Mouse (Mus musculus) thymus, adult 2 months (tissue): ENCODE measurements at regions not wholly inside any gene's neighbourhood (a gene's known extent, or its start where the extent isn't known, plus 50 kb on each side); places are given as distances from the start of the nearest gene placed in this dataset.

Experiments
- CTCF ChIP-seq: fragments of 200-500 bp; IDR thresholded peaks from 2 replicates; pipeline ENCODE4 v1.5.1; 2012; ENCODE audit warnings: mild to moderate bottlenecking, control low read depth, low read length, moderate library complexity, borderline replicate concordance; ENCODE audit not compliant: control insufficient read depth, poor library complexity, insufficient read depth; ENCODE audit errors: extremely low read depth
- POLR2A ChIP-seq: fragments of 200-500 bp; IDR thresholded peaks from 2 replicates; pipeline ENCODE4 v1.6.1; 2012; ENCODE audit warnings: mild to moderate bottlenecking, low read length, control low read depth, moderate library complexity; ENCODE audit not compliant: control insufficient read depth, poor library complexity, insufficient read depth; ENCODE audit errors: extremely low read depth

GRCm38 (mm10) chr14:58202607-58203295 is 132.4 kb downstream of the Fgf9 start:
- TF ChIP-seq CTCF (no peak), POLR2A (no peak)
